Mouse (Mus musculus) gastrocnemius, adult 8-10 months (tissue): ENCODE measurements around the gene Dhx36. TPM values are rescaled to one million over a fixed set of nuclear protein-coding genes. Genes with fewer than 3 reads are reported as not detected.

Experiments
- DNase-seq, 2 experiments: peaks; one replicate each; pipeline ENCODE4 v3.0.0; 2022; ENCODE audit warnings: low spot score in 2 of 2
- total RNA-seq, 4 experiments: library from RNA; stranded (reverse); gene quantifications; 2 replicates each; pipeline ENCODE4 v1.2.4; 2022

The Dhx36 gene
- total RNA-seq, 4 experiments from 2014 or later, result 13.8 to 15.8 (median 14.6) TPM

DNA sequence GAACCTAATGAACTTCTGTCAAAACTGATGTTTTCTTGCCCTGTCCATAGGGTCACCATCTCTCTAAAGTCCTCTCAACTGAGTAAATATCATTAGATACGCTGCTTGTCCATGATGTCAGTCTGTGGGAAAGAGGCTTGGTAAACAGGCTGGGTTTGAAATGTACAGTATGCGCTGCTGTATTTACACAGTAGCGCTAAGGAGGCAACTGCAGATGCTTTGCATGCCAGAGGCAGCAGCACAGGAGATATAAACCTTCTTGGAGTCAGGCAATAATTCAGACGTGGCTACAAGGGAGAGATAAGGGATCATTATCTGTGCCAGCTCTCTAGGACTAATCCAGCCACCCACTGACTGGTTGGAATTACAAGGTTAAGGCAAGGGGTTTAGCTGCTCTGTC, 73.1 kb downstream of the Dhx36 start:
- DNase-seq, result no peak

- no peak for DNase-seq
Measured at GRCm38 (mm10) chr3:62418387-62419138, 88.2 kb downstream of the Dhx36 start.

Other genes starting within 250 kb of the Dhx36 start
- gene Arhgef26, start 168.7 kb downstream of the Dhx36 start, total RNA-seq, result 1 to 10 TPM in 1 of 4 experiments, under 1 TPM in 3; 0.27 to 1.1 (median 0.65) TPM
- gene Gpr149, start 98.1 kb upstream of the Dhx36 start, total RNA-seq, result not detected